Mouse (Mus musculus) MEL (cell line): Measurements from ENCODE around the gene Alox5.

Experiments used
- BHLHE40 ChIP-seq: IDR thresholded peaks from 2 replicates; pipeline ENCODE4 v1.6.1; 2012; ENCODE audit warnings: low read depth, mild to moderate bottlenecking, inconsistent platforms, low read length, improper control_type of control experiment, borderline replicate concordance
- CHD1 ChIP-seq: IDR thresholded peaks from 2 replicates; pipeline ENCODE4 v1.6.1; 2012; ENCODE audit warnings: low read depth, mild to moderate bottlenecking, inconsistent platforms, low read length, improper control_type of control experiment
- CTCF ChIP-seq, 3 experiments: IDR thresholded peaks in 2 of 3; conservative IDR thresholded peaks in 1 of 3; 2 replicates each; pipeline ENCODE4 v1.5.1; 2011 to 2012; ENCODE audit warnings: low read length in 3 of 3, low read depth in 2 of 3, mild to moderate bottlenecking in 2 of 3, improper control_type of control experiment in 1 of 3, inconsistent platforms in 1 of 3, mixed read lengths in 1 of 3, moderate library complexity in 1 of 3; ENCODE audit not compliant: control insufficient read depth in 1 of 3, insufficient read depth in 1 of 3, poor library complexity in 1 of 3, severe bottlenecking in 1 of 3
- ELF1 ChIP-seq: IDR thresholded peaks from 2 replicates; pipeline ENCODE4 v1.6.1; 2014; ENCODE audit warnings: low read depth, mild to moderate bottlenecking, inconsistent platforms, low read length, improper control_type of control experiment, moderate library complexity
- EP300 ChIP-seq, 2 experiments: IDR thresholded peaks; 2 replicates each; pipeline ENCODE4 v1.6.1; 2011; ENCODE audit warnings: improper control_type of control experiment in 2 of 2, low read length in 2 of 2, low read depth in 1 of 2, mild to moderate bottlenecking in 1 of 2
- GATA1 ChIP-seq: IDR thresholded peaks from 2 replicates; pipeline ENCODE4 v1.6.1; 2011; ENCODE audit warnings: low read depth, low read length, improper control_type of control experiment
- MYC ChIP-seq: IDR thresholded peaks from 2 replicates; pipeline ENCODE4 v1.6.1; 2011; ENCODE audit warnings: low read depth, mild to moderate bottlenecking, low read length, improper control_type of control experiment, moderate library complexity
- POLR2A ChIP-seq, 2 experiments: IDR thresholded peaks; 2 replicates each; pipeline ENCODE4 v1.6.1; 2011 to 2012; ENCODE audit warnings: low read length in 2 of 2, mild to moderate bottlenecking in 2 of 2, control low read depth in 1 of 2, improper control_type of control experiment in 1 of 2, low read depth in 1 of 2, moderate library complexity in 1 of 2; ENCODE audit not compliant: control insufficient read depth in 1 of 2, insufficient read depth in 1 of 2, poor library complexity in 1 of 2
- SMC3 ChIP-seq: IDR thresholded peaks from 2 replicates; pipeline ENCODE4 v1.6.1; 2011; ENCODE audit warnings: low read depth, low read length, improper control_type of control experiment
- TAL1 ChIP-seq: IDR thresholded peaks from 2 replicates; pipeline ENCODE4 v1.6.1; 2012; ENCODE audit warnings: mild to moderate bottlenecking, inconsistent platforms, low read length, moderate library complexity, mixed read lengths
- UBTF ChIP-seq: IDR thresholded peaks from 2 replicates; pipeline ENCODE4 v1.6.1; 2012; ENCODE audit warnings: low read depth, mild to moderate bottlenecking, inconsistent platforms, low read length, improper control_type of control experiment, moderate library complexity, borderline replicate concordance; ENCODE audit not compliant: insufficient read depth
- USF1 ChIP-seq: IDR thresholded peaks from 2 replicates; pipeline ENCODE4 v1.6.1; 2014; ENCODE audit warnings: low read depth, mild to moderate bottlenecking, inconsistent platforms, low read length, improper control_type of control experiment, moderate library complexity
- ZNF384 ChIP-seq: IDR thresholded peaks from 2 replicates; pipeline ENCODE4 v1.6.1; 2012; ENCODE audit warnings: low read depth, mild to moderate bottlenecking, inconsistent platforms, low read length, improper control_type of control experiment

DNA sequence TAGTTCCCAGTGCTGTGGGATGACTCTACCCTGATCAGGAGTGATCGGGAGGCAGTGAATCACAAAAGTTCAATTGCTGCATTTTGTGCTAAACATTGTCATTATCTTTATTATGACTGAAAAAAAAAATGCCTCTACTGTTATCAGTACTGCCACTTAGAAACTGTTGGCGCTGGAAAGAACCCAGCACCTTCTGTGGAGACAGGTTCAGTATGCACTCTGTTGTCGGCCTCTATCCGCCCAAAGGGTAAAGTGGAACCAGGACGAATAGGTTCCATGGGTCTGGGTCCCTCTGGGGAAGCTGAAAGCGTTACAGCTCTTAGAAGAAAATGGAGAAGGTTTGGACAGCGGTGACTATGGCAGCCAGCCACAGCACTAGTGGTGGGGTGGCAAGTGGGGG lies 82.1 kb downstream of the Alox5 start:
- TF ChIP-seq SMC3 (no peak), CTCF (IDR thresholded peaks at IDR 0.05 in 2 of 3, conservative IDR thresholded peaks at IDR 0.05 in 1 of 3; ENCODE audit: control insufficient read depth in 1 of 3, insufficient read depth in 1 of 3, low read depth in 2 of 3, low read length in 3 of 3, poor library complexity in 1 of 3, severe bottlenecking in 1 of 3) (no peak), GATA1 (peak; percentile 38; the same call in 1 of the 2 replicates), POLR2A (IDR thresholded peaks at IDR 0.05; ENCODE audit: control insufficient read depth in 1 of 2, insufficient read depth in 1 of 2, low read depth in 1 of 2, low read length in 2 of 2, poor library complexity in 1 of 2) (no peak), CHD1 (no peak), MYC (no peak), BHLHE40 (no peak), UBTF (no peak), ZNF384 (peak; percentile 71), ELF1 (no peak), TAL1 (no peak), USF1 (no peak), EP300 (IDR thresholded peaks at IDR 0.05; ENCODE audit: low read depth in 1 of 2, low read length in 2 of 2) (peak in 1 of 2 experiments; percentile 20; a peak in 2 of 4 replicates)
